Mouse (Mus musculus): ENCODE results near the gene Wdr63.

Gene Wdr63

GRCm38 (mm10) chr3:146122125-146122420, 14.1 kb upstream of the Wdr63 start:
- no peak for DNase-seq (ENCODE audit: low spot score)

- DNase-seq (ENCODE audit: low spot score): no peak
These were observed 13.6 kb upstream of the Wdr63 start for GRCm38 (mm10) chr3:146121310-146122124.

GRCm38 (mm10) chr3:146117997-146118457, 10.1 kb upstream of the Wdr63 start:
- DNase-seq (ENCODE audit: low spot score): no peak

- no peak for DNase-seq (ENCODE audit: low spot score)
These were observed 9.5 kb upstream of the Wdr63 start, which contains the start of gene Mcoln3 for GRCm38 (mm10) chr3:146117258-146117996. TSS of gene Mcoln3 (plus strand) at chr3:146117450.

GRCm38 (mm10) chr3:146110916-146111315, 3.0 kb upstream of the Wdr63 start:
- DNase-seq (ENCODE audit: low spot score): no peak

GRCm38 (mm10) chr3:146110358-146110757, 2.4 kb upstream of the Wdr63 start:
- no peak for DNase-seq (ENCODE audit: low spot score)

- no peak for DNase-seq (ENCODE audit: low spot score)
These were observed 1.0 kb upstream of the Wdr63 start for GRCm38 (mm10) chr3:146108945-146109344.

GRCm38 (mm10) chr3:146107116-146107849, 647 bp downstream of the Wdr63 start:
- no peak for DNase-seq (ENCODE audit: low spot score)

- no peak for DNase-seq (ENCODE audit: low spot score)
These were observed 5.9 kb downstream of the Wdr63 start for GRCm38 (mm10) chr3:146102049-146102448.

GRCm38 (mm10) chr3:146099925-146100324, 8.0 kb downstream of the Wdr63 start:
- DNase-seq (ENCODE audit: low spot score): no peak

- no peak for DNase-seq (ENCODE audit: low spot score)
These were observed 10.1 kb downstream of the Wdr63 start for GRCm38 (mm10) chr3:146097861-146098260.

GRCm38 (mm10) chr3:146096986-146097385, 10.9 kb downstream of the Wdr63 start:
- no peak for DNase-seq (ENCODE audit: low spot score)

GRCm38 (mm10) chr3:146095066-146095465, 12.9 kb downstream of the Wdr63 start:
- no peak for DNase-seq (ENCODE audit: low spot score)

- no peak for DNase-seq (ENCODE audit: low spot score)
These were observed 16.8 kb downstream of the Wdr63 start for GRCm38 (mm10) chr3:146090988-146091657.

- DNase-seq (ENCODE audit: low spot score): no peak
These were observed 27.7 kb downstream of the Wdr63 start for GRCm38 (mm10) chr3:146080241-146080640.

GRCm38 (mm10) chr3:146072780-146073179, 35.1 kb downstream of the Wdr63 start:
- DNase-seq (ENCODE audit: low spot score): no peak

- DNase-seq (ENCODE audit: low spot score): no peak
These were observed 38.7 kb downstream of the Wdr63 start for GRCm38 (mm10) chr3:146069276-146069675.

- DNase-seq (ENCODE audit: low spot score): no peak
These were observed 44.8 kb downstream of the Wdr63 start for GRCm38 (mm10) chr3:146063146-146063545.

GRCm38 (mm10) chr3:146059356-146059926, 48.5 kb downstream of the Wdr63 start:
- no peak for DNase-seq (ENCODE audit: low spot score)

- DNase-seq (ENCODE audit: low spot score): peak; percentile 56
These were observed 49.7 kb downstream of the Wdr63 start for GRCm38 (mm10) chr3:146058263-146058662.

- DNase-seq (ENCODE audit: low spot score): no peak
These were observed 50.8 kb downstream of the Wdr63 start for GRCm38 (mm10) chr3:146057131-146057530.

- no peak for DNase-seq (ENCODE audit: low spot score)
These were observed 54.1 kb downstream of the Wdr63 start for GRCm38 (mm10) chr3:146053873-146054272.
